Mouse (Mus musculus) intestine, embryonic 16.5 days (tissue): Measurements from ENCODE around the gene Kcnab2. TPM values are rescaled to one million over a fixed set of nuclear protein-coding genes. Genes with fewer than 3 reads are reported as not detected.
A peak's percentile ranks its signal among the peaks of the same experiment; 100 is the strongest.

Experiments used
- ATAC-seq: fragments of 200-750 bp; cut with Nextera tagmentation; 2 replicates; pipeline ENCODE4 v1.8.0; 2017; ENCODE audit warnings: moderate TSS enrichment, moderate library complexity
- H3K27ac ChIP-seq: fragments of 300-500 bp; sonication (generic); 2 replicates; pipeline ENCODE4 v1.5.1; 2014; ENCODE audit warnings: mild to moderate bottlenecking, low read length
- H3K27me3 ChIP-seq: fragments of 300-500 bp; sonication (generic); replicated peaks from 2 replicates; pipeline ENCODE4 v1.6.1; 2014; ENCODE audit warnings: low read length, control low read depth, mixed read lengths; ENCODE audit not compliant: control insufficient read depth, insufficient read depth
- H3K36me3 ChIP-seq: fragments of 300-500 bp; sonication (generic); 2 replicates; pipeline ENCODE4 v1.6.1; 2014; ENCODE audit warnings: low read length, control low read depth; ENCODE audit not compliant: control insufficient read depth, insufficient read depth
- H3K4me1 ChIP-seq: fragments of 300-500 bp; sonication (generic); 2 replicates; pipeline ENCODE4 v1.6.1; 2014; ENCODE audit warnings: low read length, control low read depth, mixed read lengths; ENCODE audit not compliant: control insufficient read depth, insufficient read depth
- H3K4me2 ChIP-seq: fragments of 300-500 bp; sonication (generic); 2 replicates; pipeline ENCODE4 v1.6.1; 2014; ENCODE audit warnings: low read depth, low read length, control low read depth
- H3K4me3 ChIP-seq: fragments of 300-500 bp; sonication (generic); 2 replicates; pipeline ENCODE4 v1.5.1; 2014; ENCODE audit warnings: mild to moderate bottlenecking, low read length
- H3K9ac ChIP-seq: fragments of 300-500 bp; sonication (generic); 2 replicates; pipeline ENCODE4 v1.6.1; 2014; ENCODE audit warnings: low read depth, low read length
- H3K9me3 ChIP-seq: fragments of 300-500 bp; sonication (generic); 2 replicates; pipeline ENCODE4 v1.6.1; 2016; ENCODE audit warnings: low read length, control low read depth; ENCODE audit not compliant: control insufficient read depth
- WGBS: fragments of 180-500 bp; shearing (Covaris S2); extraction: QIAGEN DNeasy Blood & Tissue Kit; methylation state at CpG from one replicate; pipeline ENCODE4 v1.1.7; 2014; 5-methylcytosine and 5-hydroxymethylcytosine counted together
- polyA plus RNA-seq: library from polyadenylated mRNA; unstranded; fragments of >200 nt; fragmentation: Nextera tagmentation; extraction: Ambion mirVana; gene quantifications from 2 replicates; pipeline ENCODE4 v1.2.1, GENCODE M21; 2015

The Kcnab2 gene
- polyA plus RNA-seq, 1 experiment from 2014 or later: 3.3 TPM

- ATAC-seq: peak; percentile 90
- no peak overlapping the region for H3K27ac ChIP-seq
- no peaks in the 10 kb centered on the region for H3K36me3 ChIP-seq
- H3K9ac ChIP-seq: no peak overlapping the region
- no peak overlapping the region for H3K4me3 ChIP-seq
- H3K27me3 ChIP-seq: peaks cover 15% of the 10 kb centered on the region; the same call in 1 of the 2 replicates
- 21% methylated on average over 8 of the region's 8 CpGs for WGBS
- H3K4me1 ChIP-seq: peaks cover 24% of the 10 kb centered on the region
- no peak overlapping the region for H3K4me2 ChIP-seq
- no peaks in the 10 kb centered on the region for H3K9me3 ChIP-seq
These were observed 126.8 kb downstream of the Kcnab2 start for GRCm38 (mm10) chr4:152350722-152351421.

DNA sequence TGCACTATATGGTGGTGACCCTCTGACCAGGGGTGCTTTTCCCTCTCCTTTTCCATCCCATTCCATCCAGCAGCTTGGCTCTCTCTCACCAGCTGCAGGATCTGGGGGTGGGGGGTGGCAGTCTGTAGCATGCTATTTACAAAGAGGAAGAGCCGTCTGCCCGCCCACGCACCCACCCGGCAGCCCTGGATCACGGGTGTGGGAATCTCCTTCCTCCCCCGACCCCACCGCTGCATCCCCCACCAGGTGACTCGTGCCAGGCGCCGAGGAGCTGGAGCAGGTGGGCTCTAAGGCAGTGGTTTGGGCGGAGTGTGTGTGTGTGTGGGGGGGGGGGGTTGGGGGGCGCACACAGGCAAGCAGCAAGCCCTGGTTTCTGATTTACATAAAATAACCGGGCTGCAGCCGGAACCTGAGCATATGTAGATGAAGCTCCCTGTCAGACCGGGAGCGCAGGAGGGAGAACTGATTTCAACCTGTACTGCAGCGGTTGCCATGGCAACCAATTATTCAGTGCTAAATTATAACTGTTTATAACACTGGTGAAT is 127.8 kb downstream of the Kcnab2 start:
- no peak overlapping the region; the same call in 1 of the 2 replicates for H3K9ac ChIP-seq
- no peak for ATAC-seq
- H3K9me3 ChIP-seq: no peaks in the 10 kb centered on the region
- 4% methylated on average over 17 of the region's 17 CpGs for WGBS
- no peaks in the 10 kb centered on the region for H3K36me3 ChIP-seq
- H3K4me3 ChIP-seq: no peak overlapping the region
- peaks cover 30% of the 10 kb centered on the region for H3K4me1 ChIP-seq
- H3K4me2 ChIP-seq: 0 out of 2 replicates have a peak overlapping the region, but pooled peaks have one; percentile 17
- no peak overlapping the region for H3K27ac ChIP-seq
- peaks cover 15% of the 10 kb centered on the region; the same call in 1 of the 2 replicates for H3K27me3 ChIP-seq

DNA sequence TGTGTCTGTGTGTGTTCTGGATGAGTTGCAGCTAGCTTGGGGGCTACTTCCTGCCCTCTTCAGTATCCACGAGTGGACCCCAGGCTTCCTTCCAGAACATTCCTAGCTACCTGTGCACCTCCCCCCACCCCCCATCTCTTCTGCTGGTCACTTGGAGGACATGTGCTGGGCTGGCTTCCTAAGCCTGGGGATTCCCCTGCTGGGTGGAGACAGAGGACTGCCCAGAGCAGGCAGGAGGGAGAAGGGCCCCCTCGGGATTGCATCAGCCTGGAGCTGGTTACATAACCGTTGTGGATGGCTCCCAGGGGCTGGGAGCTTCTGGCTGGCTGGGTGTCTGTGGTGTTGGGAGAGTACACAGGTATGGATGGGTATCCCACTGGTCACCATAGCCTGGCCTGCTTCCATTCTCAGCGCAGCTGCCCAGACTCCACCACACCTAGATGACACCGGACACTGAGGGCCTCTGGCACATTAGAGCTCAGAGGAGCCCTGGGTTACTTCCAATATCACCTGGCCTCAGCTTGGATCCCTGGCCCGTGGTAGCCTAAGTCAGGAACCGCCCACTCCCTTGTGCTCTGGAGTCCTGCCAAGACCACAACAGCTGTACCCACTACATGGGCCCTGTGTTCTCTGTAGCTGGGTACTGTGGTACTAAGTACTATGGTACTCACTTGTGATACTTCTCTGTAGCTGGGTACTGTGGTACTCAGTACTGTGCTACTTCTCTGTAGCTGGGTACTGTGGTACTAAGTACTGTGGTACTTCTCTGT is 132.4 kb downstream of the Kcnab2 start:
- Histone ChIP-seq H3K4me2 (no peak overlapping the region), H3K27me3 (peaks cover 17% of the 10 kb centered on the region), H3K36me3 (no peaks in the 10 kb centered on the region), H3K4me1 (peaks cover 32% of the 10 kb centered on the region), H3K27ac (no peak overlapping the region), H3K9me3 (no peaks in the 10 kb centered on the region), H3K4me3 (no peak overlapping the region), H3K9ac (no peak overlapping the region)
- WGBS: 46% methylated on average over 7 of the region's 7 CpGs
- peak; percentile 80 for ATAC-seq

- Histone ChIP-seq H3K27ac (no peak overlapping the region), H3K4me2 (no peak overlapping the region), H3K4me1 (peaks cover 26% of the 10 kb centered on the region), H3K9ac (no peak overlapping the region), H3K36me3 (no peaks in the 10 kb centered on the region), H3K9me3 (no peaks in the 10 kb centered on the region), H3K27me3 (peaks cover 21% of the 10 kb centered on the region), H3K4me3 (no peak overlapping the region)
- 46% methylated on average over 7 of the region's 7 CpGs for WGBS
- ATAC-seq: peak; percentile 34
These were observed 133.0 kb downstream of the Kcnab2 start for GRCm38 (mm10) chr4:152344651-152345050.

DNA sequence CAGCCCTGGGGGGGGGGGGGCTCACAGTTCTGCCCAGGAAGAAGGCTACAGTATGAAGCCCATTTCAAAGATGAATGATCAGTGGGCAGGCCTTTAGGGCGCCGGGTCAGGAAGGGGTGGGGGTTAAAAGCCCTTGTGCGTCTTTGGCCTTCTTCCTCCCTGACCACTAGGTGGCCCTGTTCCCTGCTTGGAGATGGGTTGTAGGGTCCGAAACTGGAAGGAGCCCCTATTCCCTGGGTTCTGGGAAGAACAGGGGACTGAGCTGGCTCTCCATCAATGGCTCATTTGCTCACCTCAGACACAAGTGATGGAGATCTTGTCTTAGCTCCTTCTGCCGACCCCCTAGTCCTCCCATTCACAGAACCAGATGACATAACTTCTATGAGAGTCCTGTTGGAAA is 134.4 kb downstream of the Kcnab2 start:
- H3K9ac ChIP-seq: no peak overlapping the region
- ATAC-seq: no peak
- H3K4me2 ChIP-seq: no peak overlapping the region
- no peaks in the 10 kb centered on the region for H3K36me3 ChIP-seq
- H3K9me3 ChIP-seq: no peaks in the 10 kb centered on the region
- H3K27me3 ChIP-seq: peaks cover 32% of the 10 kb centered on the region
- H3K27ac ChIP-seq: no peak overlapping the region
- H3K4me1 ChIP-seq: peaks cover 36% of the 10 kb centered on the region
- H3K4me3 ChIP-seq: no peak overlapping the region
- WGBS: 9% methylated on average over 5 of the region's 5 CpGs

Other genes starting within 250 kb of the Kcnab2 start
- 3.4 and 4.7 TPM in 2 replicates for gene Gpr153, start 203.6 kb downstream of the Kcnab2 start, polyA plus RNA-seq
- gene Hes3, start 186.2 kb downstream of the Kcnab2 start, polyA plus RNA-seq: not detected in 2 replicates
- gene Icmt, start 180.6 kb downstream of the Kcnab2 start, polyA plus RNA-seq: 13.7 and 15.4 TPM in 2 replicates
- 1.5 and 1.8 TPM in 2 replicates for gene Rnf207, start 158.9 kb downstream of the Kcnab2 start, polyA plus RNA-seq
- gene Rpl22, start 152.1 kb downstream of the Kcnab2 start, polyA plus RNA-seq: 281 and 323 TPM in 2 replicates
- 1.5 and 1.9 TPM in 2 replicates for gene Chd5, start 139.2 kb downstream of the Kcnab2 start, polyA plus RNA-seq
- gene Nphp4, start 1.2 kb downstream of the Kcnab2 start, polyA plus RNA-seq: 1.4 and 1.7 TPM in 2 replicates